Mouse (Mus musculus) brain, embryonic 14.5 days (tissue): ENCODE results near the gene Aebp2.

Experiments
- CTCF ChIP-seq: fragments of 200-500 bp; IDR thresholded peaks from 2 replicates; pipeline ENCODE4 v1.5.1; 2012; ENCODE audit warnings: inconsistent platforms, mild to moderate bottlenecking, moderate library complexity, borderline replicate concordance; ENCODE audit not compliant: insufficient read depth, insufficient read length; ENCODE audit errors: extremely low read depth
- POLR2A ChIP-seq: fragments of 200-500 bp; IDR thresholded peaks from 2 replicates; pipeline ENCODE4 v1.6.1; 2012; ENCODE audit warnings: mild to moderate bottlenecking, inconsistent platforms, borderline replicate concordance; ENCODE audit not compliant: poor library complexity, insufficient read depth, insufficient read length, severe bottlenecking; ENCODE audit errors: extremely low read depth

DNA sequence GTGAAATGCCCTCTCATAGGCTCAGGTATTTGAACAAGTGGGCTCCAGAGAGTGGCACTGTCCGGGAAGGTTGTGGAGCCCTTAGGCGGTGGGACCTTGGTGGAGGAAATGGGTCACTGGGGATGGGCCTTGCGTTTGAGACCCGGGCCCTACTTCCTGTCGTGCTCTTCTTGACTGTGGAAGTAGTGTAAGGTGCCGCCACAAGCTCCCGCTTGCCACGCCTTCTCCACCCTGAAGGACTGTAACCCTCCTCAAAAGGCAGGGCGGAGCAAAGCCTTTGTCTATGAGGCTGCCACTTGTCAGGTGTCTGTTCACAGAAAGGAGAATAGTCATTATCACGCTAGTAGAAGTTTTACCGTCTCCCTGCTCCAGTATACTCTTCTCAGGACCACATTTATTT lies 61.9 kb downstream of the Aebp2 start:
- no peak for TF ChIP-seq CTCF
- TF ChIP-seq POLR2A: no peak
